Mouse (Mus musculus) gastrocnemius, postnatal 4 days (tissue): ENCODE results near the gene Gm42417. TPM values are rescaled to one million over a fixed set of nuclear protein-coding genes. Genes with fewer than 3 reads are reported as not detected.
"Not testable (repeated sequence)": the region's sequence is repeated elsewhere in the genome, so short reads cannot be mapped to it uniquely, and the experiment has no call there.

Source experiments
- DNase-seq, 2 experiments: peaks; one replicate each; pipeline ENCODE4 v3.0.0; 2021 to 2022; ENCODE audit warnings: low spot score in 2 of 2, mixed read lengths in 2 of 2
- total RNA-seq, 2 experiments: library from RNA; stranded (reverse); gene quantifications; 2 replicates each; pipeline ENCODE4 v1.2.3; 2021

Gene Gm42417
- total RNA-seq, 2 experiments from 2014 or later, result 40.6 to 50.4 TPM

GRCm38 (mm10) chr1:36546888-36547471 lies 7.8 kb upstream of the Gm42417 start, which contains the start of gene Ankrd39:
Ankrd39 (minus strand) TSS chr1:36547445.
- peak; percentile 92 to 98 for DNase-seq

- DNase-seq, result no peak
Measured at GRCm38 (mm10) chr1:36545845-36546600, 6.8 kb upstream of the Gm42417 start.

DNA sequence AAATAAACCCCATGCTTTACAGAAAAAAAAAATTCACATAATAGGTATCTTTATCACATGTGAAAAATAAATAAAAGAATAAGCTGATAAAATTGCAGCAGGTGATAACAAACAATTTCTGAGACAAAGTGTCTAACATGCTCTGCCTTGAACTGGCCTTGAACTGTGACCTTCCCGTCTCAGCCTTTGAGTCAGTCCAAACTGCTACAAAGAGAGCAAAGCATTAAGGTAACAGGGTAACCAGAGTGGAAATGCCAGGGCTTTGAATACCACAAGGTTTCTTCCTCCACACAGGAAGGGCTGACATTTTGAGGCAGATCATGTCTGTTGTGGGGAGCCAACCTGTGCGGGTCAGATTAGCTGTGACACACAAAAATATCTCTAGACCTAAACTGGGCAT lies 6.2 kb upstream of the Gm42417 start:
- no peak for DNase-seq

DNA sequence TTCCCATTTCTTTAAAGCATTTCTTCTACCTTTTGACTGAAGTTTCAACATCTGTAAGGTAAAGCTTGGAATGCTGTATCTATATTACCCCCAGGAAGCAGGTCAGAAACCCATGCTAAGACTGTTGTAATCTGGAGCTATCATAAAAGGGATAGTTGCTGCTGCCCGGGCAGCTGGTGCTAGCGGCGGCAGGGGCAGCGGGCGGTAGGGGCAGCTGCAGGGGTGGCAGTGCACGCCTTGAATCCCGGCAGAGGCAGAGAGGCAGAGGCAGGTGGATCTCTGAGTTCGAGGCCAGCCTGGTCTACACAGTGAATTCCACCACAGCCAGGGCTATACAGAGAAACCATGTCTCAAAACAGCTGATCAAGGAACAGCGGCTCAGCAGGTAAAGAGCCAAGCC lies 3.7 kb upstream of the Gm42417 start:
- no peak for DNase-seq

- DNase-seq, result no peak
Measured at GRCm38 (mm10) chr1:36541844-36542243, 2.6 kb upstream of the Gm42417 start.

DNA sequence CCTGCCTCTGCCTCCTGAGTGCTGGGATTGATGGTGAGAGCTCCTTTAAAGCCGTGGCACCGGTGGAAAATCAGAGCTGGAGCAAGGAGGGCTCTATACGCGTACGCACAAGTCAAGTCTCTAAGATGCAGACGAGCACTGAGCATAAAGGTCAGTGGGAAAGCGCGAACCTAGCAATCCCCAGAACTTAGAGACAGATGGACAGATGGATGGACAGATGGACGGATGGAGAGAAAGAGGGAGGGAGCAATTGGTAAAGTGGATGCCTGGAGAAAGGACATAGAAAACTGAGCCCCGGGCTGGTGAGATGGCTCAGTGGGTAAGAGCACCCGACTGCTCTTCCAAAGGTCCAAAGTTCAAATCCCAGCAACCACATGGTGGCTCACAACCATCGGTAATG lies 1.6 kb upstream of the Gm42417 start:
- no peak for DNase-seq

- DNase-seq, result no peak
Measured at GRCm38 (mm10) chr1:36540132-36540531, 903 bp upstream of the Gm42417 start.

GRCm38 (mm10) chr1:36538727-36539126 lies 502 bp downstream of the Gm42417 start:
- no peak for DNase-seq

GRCm38 (mm10) chr1:36536783-36537182 lies 2.4 kb downstream of the Gm42417 start, which contains the start of gene Ankrd23:
Ankrd23 (minus strand) TSS chr1:36536883.
- DNase-seq, result not testable (repeated sequence)

GRCm38 (mm10) chr1:36536397-36536728 lies 2.9 kb downstream of the Gm42417 start:
- DNase-seq, result no peak

DNA sequence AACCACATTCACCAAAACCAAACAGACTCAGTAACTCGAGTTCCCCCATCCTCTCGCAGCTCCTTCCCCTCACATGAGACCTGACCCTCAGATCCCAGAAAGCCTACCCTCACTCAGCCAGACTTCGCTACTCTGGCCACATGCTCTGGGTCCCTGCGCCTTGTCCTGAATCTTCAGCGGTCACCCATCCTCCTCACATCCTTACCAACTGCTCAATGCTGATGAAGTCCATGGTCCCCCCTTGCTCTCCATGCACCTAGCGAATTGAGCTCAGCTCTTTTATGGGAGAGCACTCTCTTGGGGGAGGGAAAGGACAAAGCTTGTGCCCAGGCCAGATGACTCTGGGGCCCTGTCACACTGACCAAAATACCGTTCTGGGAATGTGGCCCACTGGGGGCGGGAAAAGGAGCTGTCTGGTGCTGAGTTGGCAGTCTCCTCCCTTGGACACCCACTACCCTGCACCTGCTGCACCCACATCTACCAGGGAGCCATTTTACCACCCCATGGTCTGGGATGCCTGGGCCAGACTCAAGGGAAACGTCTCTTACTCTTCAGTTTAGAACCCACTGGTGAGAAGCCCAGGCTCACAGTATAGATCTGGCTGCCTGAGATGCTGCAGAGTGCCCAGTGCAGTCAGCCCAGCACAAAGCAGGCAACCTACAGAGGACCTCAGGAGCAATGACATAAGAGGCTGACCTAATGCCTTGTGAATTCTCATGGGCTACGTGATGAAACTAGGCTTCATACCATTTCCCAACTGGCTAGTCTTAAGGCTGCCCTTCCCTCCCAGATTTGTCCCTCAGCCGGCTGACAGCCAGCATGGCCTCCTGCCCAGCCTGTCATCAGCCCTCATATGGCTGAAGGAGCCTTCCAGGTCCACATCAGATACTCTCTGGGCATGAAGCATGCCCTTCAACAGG lies 3.5 kb downstream of the Gm42417 start:
- DNase-seq, result peak in 1 of 2 experiments; percentile 66

DNA sequence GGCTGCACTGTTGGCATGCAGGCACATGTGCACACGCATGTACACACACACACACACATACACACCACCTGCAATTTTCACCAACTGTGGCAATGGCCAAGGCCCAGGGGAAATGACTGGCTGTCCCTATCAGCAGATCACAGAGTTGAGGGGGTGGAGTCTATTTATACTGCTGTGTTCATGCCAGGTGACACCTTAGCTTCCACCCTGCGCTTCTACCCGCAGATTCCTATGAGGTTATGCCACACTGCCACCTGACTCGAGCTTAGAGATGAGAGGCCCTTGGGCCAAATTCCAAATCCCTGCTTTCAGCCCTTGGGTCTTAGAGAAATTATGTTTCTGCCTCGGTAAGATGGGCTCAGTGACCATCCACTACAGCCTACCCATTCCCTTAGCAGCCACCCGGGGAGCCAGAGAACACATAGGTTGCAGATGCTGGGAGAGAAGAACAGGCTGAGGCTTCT lies 4.6 kb downstream of the Gm42417 start:
- DNase-seq, result peak in 1 of 2 experiments; percentile 41

DNA sequence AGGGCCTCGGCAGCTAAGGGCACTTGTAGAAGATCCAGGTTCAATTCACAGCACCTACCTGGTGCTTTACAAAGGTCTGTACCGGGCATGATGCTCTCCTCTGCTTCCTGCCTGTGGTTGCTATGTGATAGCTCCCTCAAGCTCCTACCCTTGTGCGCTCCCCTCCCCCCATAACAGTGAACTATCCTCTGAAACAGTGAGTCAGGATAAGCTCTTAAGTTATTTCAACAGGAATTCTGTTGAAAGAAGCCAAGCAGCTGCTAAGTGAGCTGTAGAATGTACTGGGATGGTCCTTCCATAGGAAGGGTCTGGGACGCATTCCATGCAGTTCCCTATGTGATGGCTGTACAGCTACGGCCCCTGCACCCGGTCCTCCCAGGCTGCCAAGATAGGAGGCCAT lies 5.7 kb downstream of the Gm42417 start:
- DNase-seq, result no peak

GRCm38 (mm10) chr1:36531461-36531860 lies 7.8 kb downstream of the Gm42417 start:
- no peak for DNase-seq

- no peak for DNase-seq
Measured at GRCm38 (mm10) chr1:36530962-36531361, 8.3 kb downstream of the Gm42417 start.

DNA sequence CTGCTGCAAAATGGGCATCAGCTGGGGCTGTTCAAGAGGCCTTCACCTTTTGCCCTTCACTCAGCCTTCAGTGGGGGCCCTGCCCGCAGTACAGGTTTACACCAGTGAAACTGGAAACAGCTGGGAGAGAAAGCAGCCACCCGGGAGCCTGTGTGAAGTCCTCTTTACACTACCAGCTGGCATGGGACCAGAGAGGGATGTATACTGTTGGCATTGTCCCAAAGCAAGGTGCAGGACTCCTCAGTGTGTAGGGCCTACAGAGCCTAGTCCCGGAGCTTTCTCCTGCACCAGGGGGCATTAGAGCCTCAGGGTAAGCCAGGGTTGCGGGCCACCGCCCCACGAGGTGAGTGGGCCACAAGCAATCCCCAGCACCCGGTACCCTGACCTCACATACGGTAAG lies 8.7 kb downstream of the Gm42417 start:
- no peak for DNase-seq

DNA sequence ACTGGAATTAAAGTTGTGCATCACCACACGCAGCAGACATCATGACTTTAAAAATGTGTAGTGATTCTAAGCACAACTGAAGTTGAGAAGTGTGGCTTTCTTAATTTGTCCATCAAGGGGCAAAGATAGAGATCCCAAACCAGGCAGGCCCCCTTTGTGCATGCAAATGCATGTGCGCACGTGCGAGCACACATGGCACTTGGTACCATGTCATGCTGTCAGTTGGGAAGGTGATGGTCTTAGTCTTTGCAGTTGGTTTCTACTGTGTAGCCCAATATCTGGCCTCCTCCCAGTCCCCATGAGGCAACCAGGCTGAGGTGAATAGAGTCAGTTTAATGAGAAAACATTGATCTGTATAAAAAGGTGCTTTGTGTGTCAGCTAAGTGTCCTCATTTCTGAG lies 9.4 kb downstream of the Gm42417 start:
- no peak for DNase-seq

GRCm38 (mm10) chr1:36529274-36529673 lies 10.0 kb downstream of the Gm42417 start:
- no peak for DNase-seq

- DNase-seq, result no peak
Measured at GRCm38 (mm10) chr1:36528351-36528750, 10.9 kb downstream of the Gm42417 start.

- DNase-seq, result no peak
Measured at GRCm38 (mm10) chr1:36526903-36527302, 12.3 kb downstream of the Gm42417 start.

- no peak for DNase-seq
Measured at GRCm38 (mm10) chr1:36525774-36526173, 13.5 kb downstream of the Gm42417 start.

DNA sequence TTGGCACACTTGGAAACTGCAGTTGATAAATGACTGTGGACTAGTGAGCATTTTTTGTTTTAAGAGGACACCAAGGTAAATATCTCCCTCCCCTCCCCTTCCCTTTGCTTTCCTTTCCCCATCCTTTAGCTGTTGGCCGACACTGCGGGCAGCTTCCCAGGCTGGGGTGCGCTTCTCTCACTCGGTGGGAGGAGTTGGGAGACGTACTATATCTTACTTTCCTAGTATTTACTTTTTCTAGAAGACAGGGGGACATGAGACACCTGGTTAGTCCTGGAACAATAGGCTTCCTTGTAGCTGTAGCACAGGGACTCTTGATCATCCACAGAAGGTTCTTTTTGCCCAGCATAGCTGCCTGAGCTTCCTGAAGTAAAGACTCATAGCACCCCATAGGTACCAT lies 15.2 kb downstream of the Gm42417 start:
- no peak for DNase-seq
